Mouse (Mus musculus): Measurements from ENCODE around the gene Xpa. TPM values are rescaled to one million over a fixed set of nuclear protein-coding genes. Genes with fewer than 3 reads are reported as not detected.

The Xpa gene
- polyA plus RNA-seq, 1 experiment from 2014 or later, result 18.2 TPM

DNA sequence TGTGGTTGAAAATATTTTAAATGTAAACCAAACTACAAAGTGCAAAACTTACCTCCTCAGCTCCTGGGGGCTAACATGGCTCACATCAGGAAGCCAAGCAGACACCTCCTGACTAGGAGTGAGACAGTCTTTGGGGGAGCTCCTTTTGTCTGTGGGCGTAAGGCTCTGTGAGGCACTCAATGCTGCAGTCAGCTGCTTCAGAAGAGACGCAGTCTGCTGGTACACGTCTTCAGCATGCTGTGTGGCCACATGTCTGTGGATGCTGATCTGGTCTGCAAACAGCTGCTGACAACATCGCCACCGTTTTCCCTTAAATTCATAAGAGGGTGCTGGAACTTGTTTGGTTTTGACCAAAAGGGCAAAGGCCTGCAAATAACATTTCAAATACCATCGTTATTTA, 64.3 kb downstream of the Xpa start:
- peaks cover 79% of the 10 kb centered on the region for H3K36me3 ChIP-seq
- no peak for DNase-seq (ENCODE audit: low spot score)
- WGBS, result 91% methylated on average over 6 of the region's 6 CpGs

DNA sequence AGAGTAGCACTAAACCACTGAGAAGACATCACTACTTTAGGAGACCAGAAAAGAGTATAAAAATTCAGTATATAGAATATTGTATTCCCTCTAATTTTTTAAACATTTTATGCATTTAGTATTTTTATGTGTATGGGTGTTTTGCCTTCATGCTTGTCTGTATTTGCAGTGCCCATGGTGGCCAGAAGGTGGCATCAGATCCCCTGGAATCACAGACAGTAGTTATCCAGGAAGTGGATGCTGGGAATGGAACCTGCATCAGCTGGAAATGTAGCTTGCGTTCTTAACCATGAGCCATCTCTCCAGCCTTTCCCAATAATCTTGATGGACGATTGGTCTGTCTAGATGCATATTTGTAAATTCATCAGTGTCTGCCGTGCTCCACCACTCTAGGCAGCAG, 65.9 kb downstream of the Xpa start:
- no peak for DNase-seq (ENCODE audit: low spot score)
- Histone ChIP-seq H3K27me3 (ENCODE audit: insufficient read depth, poor library complexity, severe bottlenecking) (no peaks in the 10 kb centered on the region), H3K9me3 (no peaks in the 10 kb centered on the region), H3K4me3 (no peak overlapping the region), H3K4me1 (no peaks in the 10 kb centered on the region), H3K36me3 (peaks cover 87% of the 10 kb centered on the region), H3K27ac (no peak overlapping the region)
- WGBS, result 68% methylated on average over 3 of the region's 3 CpGs

More for the DNA sequence above, 64.3 kb downstream of the Xpa start:
- H3K27ac ChIP-seq, result no peak overlapping the region
- H3K4me1 ChIP-seq, result peaks cover 1% of the 10 kb centered on the region
- no peaks in the 10 kb centered on the region for H3K27me3 ChIP-seq (ENCODE audit: insufficient read depth, poor library complexity, severe bottlenecking)
- H3K9me3 ChIP-seq, result no peaks in the 10 kb centered on the region
- H3K4me3 ChIP-seq, result no peak overlapping the region

DNA sequence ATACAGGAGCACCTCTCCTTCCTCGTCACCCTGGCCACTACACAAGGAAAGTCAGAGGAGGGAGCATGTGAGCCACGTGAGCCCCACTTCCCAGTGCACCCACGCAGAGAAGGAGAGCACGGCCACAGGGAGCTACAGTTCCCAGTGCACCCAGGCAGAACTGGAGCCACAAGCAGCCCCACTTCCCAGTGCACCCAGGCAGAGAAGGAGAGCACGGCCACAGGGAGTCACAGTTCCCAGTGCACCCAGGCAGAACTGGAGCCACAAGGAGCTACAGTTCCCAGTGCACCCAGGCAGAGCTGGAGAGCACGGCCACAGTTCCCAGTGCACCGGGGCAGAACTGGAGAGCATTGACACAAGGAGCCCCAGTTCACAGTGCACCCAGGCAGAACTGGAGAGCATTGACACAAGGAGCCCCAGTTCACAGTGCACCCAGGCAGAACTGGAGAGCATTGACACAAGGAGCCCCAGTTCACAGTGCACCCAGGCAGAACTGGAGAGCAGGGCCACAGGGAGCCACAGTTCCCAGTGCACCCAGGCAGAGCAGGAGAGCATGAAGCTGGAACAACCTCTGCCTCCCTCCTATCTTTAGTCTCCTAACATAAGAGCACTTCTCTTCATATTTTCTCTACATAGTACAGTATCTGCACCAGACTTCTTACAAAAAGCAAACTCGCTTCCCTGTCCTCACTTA, 66.7 kb downstream of the Xpa start:
- WGBS, result 90% methylated on average over 8 of the region's 8 CpGs
- peaks cover 88% of the 10 kb centered on the region for H3K36me3 ChIP-seq

DNA sequence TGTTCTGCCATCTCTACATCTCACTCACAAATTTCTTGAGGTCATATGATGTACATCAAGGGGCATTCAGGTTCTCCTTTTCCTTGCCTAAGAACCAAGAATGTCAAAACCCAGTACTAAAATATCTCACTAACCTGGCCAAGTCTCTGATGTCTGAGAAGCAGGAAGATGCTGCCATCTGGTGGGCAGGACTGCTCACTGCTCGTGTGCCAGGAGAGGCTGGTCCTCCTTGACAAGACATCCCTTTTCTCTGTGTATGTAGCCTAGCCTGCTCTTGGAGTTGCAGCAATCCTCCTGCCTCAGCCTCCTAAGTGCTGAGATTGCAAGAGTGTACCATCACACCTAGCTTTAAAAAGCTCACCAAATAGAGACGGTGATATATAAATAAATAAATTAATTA, 69.6 kb downstream of the Xpa start:
- peaks cover 87% of the 10 kb centered on the region for H3K36me3 ChIP-seq
- no peak for DNase-seq (ENCODE audit: low spot score)
- 36% methylated on average over 2 of the region's 2 CpGs for WGBS

More for the DNA sequence above, 66.7 kb downstream of the Xpa start:
- H3K9me3 ChIP-seq, result no peaks in the 10 kb centered on the region
- no peaks in the 10 kb centered on the region for H3K27me3 ChIP-seq (ENCODE audit: insufficient read depth, poor library complexity, severe bottlenecking)
- H3K27ac ChIP-seq, result no peak overlapping the region
- no peak for DNase-seq (ENCODE audit: low spot score)
- no peak overlapping the region for H3K4me3 ChIP-seq
- no peaks in the 10 kb centered on the region for H3K4me1 ChIP-seq

DNA sequence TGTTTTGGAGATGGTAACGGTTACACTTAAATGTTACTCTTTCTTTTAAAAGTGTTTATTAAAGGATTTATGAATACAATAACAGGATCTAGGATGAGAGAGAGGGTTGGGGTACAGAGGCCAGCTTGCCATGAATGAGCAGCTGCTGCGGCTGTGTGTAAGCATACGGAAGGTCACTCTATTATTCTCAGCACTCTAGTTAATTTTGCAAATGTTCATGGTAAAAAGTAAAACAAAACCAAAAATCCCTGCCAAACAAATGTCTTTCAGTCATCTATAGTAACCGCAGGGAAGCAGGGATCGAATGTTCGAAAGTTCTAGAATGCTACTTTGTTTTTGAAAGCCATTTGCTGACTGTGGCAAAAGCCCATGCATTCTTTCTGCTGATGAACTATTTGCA, 72.8 kb downstream of the Xpa start:
- Histone ChIP-seq H3K27me3 (ENCODE audit: insufficient read depth, poor library complexity, severe bottlenecking) (no peaks in the 10 kb centered on the region), H3K4me3 (no peak overlapping the region), H3K9me3 (no peaks in the 10 kb centered on the region), H3K4me1 (peaks cover 6% of the 10 kb centered on the region; the same call in 1 of the 2 replicates), H3K36me3 (peaks cover 89% of the 10 kb centered on the region), H3K27ac (no peak overlapping the region)
- no peak for DNase-seq (ENCODE audit: low spot score)
- 95% methylated on average over 6 of the region's 6 CpGs for WGBS

More for the DNA sequence above, 69.6 kb downstream of the Xpa start:
- H3K27me3 ChIP-seq (ENCODE audit: insufficient read depth, poor library complexity, severe bottlenecking), result no peaks in the 10 kb centered on the region
- no peak overlapping the region for H3K4me3 ChIP-seq
- H3K4me1 ChIP-seq, result no peaks in the 10 kb centered on the region
- H3K27ac ChIP-seq, result no peak overlapping the region
- H3K9me3 ChIP-seq, result no peaks in the 10 kb centered on the region

DNA sequence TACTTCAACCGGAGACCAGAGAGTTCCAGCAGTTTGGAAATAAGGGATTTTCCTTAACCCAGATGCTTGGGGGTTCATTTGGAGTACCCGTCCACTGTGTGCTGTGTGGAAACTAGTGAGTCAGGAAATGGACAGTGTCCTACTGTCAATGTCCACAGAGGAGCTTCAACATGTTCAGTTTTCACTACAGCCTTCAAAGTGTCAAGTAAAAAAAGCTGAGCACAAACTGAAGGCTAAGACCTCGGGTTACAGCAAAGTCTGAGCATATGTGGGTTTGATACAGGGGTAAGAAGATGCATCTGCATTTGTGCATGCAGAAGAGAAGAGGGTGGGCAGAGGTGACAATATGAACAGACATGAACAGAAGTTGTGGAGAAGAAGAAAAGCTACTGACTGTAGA, 75.3 kb downstream of the Xpa start:
- Histone ChIP-seq H3K27ac (no peak overlapping the region), H3K4me1 (peaks cover 13% of the 10 kb centered on the region; the same call in 1 of the 2 replicates), H3K27me3 (ENCODE audit: insufficient read depth, poor library complexity, severe bottlenecking) (no peaks in the 10 kb centered on the region), H3K4me3 (no peak overlapping the region), H3K36me3 (peaks cover 99% of the 10 kb centered on the region), H3K9me3 (no peaks in the 10 kb centered on the region)
- no peak for DNase-seq (ENCODE audit: low spot score)
- WGBS, result 86% methylated on average over 3 of the region's 3 CpGs

DNA sequence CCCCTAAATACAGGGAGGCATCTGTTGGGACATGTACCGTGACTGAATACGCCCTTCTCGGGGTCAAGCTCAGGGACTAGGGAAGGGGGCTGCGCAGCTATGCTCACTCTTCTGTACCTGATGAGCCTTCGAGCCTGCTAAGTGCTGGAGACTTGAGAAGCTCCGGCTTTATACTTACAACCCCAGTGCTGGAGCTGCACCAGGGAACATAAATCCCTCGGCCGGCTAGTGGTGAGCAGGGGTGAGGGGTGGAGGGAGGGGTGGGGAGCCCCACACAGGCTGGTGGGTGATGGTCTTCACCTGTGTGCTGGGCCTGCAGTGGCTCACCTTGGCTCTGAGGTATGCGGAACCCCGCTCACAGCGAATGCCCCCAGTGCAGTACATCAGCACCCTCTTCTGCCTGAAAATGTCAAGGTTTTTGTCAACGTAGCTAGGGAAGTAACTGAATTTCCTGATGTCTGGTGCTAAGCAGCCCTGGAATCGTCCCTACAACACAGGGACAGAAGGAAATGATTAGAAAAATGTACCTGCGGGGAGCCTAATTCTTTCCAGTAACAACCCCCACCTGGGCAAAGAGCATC, 76.5 kb downstream of the Xpa start:
- peaks cover 98% of the 10 kb centered on the region for H3K36me3 ChIP-seq
- H3K4me3 ChIP-seq, result no peak overlapping the region
- no peaks in the 10 kb centered on the region for H3K27me3 ChIP-seq (ENCODE audit: insufficient read depth, poor library complexity, severe bottlenecking)
- WGBS, result 90% methylated on average over 14 of the region's 14 CpGs
- no peaks in the 10 kb centered on the region for H3K9me3 ChIP-seq
- no peak overlapping the region for H3K27ac ChIP-seq
- H3K4me1 ChIP-seq, result peaks cover 13% of the 10 kb centered on the region; the same call in 1 of the 2 replicates
- DNase-seq (ENCODE audit: low spot score), result no peak

DNA sequence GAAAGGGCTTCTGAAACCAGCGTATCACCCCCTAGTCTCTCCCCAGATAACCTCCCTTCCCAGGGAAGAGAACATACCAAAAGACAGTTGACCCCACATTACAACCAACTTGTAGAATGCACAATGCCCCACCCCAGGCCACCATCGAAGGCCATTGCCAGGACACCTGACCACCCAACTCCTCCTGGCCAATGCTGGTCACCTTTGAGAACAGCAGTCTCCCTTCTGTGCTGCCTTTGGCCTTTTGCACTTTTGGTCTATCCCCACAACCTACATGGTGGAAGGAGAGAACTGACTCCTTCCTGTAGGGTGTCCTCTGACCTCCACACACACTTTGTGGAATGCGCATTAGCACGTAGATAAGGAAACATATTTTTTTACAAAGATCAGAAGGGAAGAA, 78.6 kb downstream of the Xpa start:
- peaks cover 99% of the 10 kb centered on the region for H3K36me3 ChIP-seq
- H3K9me3 ChIP-seq, result no peaks in the 10 kb centered on the region
- H3K4me1 ChIP-seq, result peaks cover 13% of the 10 kb centered on the region; the same call in 1 of the 2 replicates
- H3K27ac ChIP-seq, result no peak overlapping the region
- WGBS, result 92% methylated on average over 4 of the region's 4 CpGs
- H3K4me3 ChIP-seq, result no peak overlapping the region
- no peak for DNase-seq (ENCODE audit: low spot score)
- no peaks in the 10 kb centered on the region for H3K27me3 ChIP-seq (ENCODE audit: insufficient read depth, poor library complexity, severe bottlenecking)

DNA sequence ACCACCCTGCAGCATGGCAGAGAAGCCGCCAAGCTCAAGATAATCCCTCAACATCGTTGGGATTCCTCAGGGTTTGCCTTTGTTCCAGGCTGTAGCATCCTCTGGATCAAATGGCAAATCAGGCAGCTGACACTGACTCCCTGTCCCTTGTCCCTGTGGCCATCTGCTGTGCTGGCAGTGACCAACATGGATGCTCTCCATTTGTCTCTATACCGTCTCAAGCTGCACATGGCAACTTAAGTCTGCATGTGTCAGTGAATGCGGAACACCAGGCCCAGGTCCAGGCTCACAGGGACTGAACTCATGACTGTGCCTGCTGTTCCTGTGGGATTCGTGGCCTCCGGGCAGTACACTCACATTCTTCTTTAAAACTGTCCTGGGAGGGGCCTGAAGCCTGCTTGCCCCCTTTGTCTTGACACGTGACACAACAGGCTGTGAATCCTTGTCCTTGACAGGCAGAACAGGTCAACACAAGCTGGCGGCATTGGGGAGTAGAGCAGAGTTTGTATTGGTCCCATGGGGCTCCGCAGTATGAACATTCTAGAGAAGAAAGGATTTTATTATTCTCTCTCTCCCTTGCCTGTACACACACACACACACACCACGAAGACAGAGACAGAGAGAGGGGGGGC, 79.5 kb downstream of the Xpa start:
- peaks cover 99% of the 10 kb centered on the region for H3K36me3 ChIP-seq
- WGBS, result 74% methylated on average over 10 of the region's 10 CpGs
- H3K9me3 ChIP-seq, result no peaks in the 10 kb centered on the region
- no peaks in the 10 kb centered on the region for H3K27me3 ChIP-seq (ENCODE audit: insufficient read depth, poor library complexity, severe bottlenecking)
- no peak for DNase-seq (ENCODE audit: low spot score)
- H3K4me3 ChIP-seq, result no peak overlapping the region
- H3K27ac ChIP-seq, result peak overlapping the region; percentile 38; the same call in 1 of the 2 replicates
- peaks cover 13% of the 10 kb centered on the region; the same call in 1 of the 2 replicates for H3K4me1 ChIP-seq

DNA sequence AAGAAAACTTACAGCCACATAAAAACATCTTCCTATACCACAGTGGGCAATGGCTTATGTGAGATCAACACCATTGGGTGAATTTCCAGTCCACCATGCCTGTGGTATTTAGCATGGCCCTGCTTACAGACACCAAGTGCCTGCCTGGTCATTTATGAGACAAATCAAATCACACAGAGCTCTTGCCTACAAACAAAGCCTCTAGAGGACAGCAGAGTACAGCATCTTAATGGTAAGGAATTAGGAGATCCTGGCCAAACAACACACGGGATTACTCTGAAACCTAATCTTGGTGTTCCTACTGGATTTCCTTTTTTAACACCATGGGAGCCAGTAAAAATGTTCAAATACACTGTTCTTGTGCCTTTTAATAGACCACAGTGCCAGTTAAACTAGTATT, 80.8 kb downstream of the Xpa start:
- Histone ChIP-seq H3K4me1 (peaks cover 14% of the 10 kb centered on the region; the same call in 1 of the 2 replicates), H3K9me3 (no peaks in the 10 kb centered on the region), H3K4me3 (no peak overlapping the region), H3K36me3 (peaks cover 96% of the 10 kb centered on the region), H3K27ac (no peak overlapping the region), H3K27me3 (ENCODE audit: insufficient read depth, poor library complexity, severe bottlenecking) (no peaks in the 10 kb centered on the region)
- DNase-seq (ENCODE audit: low spot score), result no peak
- WGBS, result 79% methylated on average over 1 of the region's 1 CpGs

DNA sequence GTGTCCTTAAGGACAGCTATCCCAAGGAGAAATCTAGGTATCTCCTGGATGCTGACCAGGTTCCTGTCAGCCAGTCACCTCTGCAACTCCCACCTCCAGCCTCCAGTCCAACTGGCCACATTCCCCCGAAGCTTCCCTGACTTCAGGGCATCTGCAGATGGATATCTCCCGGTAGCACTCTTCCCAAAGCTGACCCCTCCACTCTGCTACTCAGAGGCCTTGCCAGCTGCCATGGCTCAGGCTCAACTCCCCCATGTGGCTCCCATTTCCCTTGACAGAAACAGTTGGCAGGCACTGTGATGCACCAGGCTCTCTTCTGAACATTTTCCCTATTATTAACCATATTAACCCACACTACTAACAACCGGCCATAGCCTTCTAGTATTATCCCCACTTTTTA, 84.8 kb downstream of the Xpa start:
- no peak for DNase-seq (ENCODE audit: low spot score)
- peaks cover 96% of the 10 kb centered on the region for H3K36me3 ChIP-seq
- WGBS, result 62% methylated on average over 3 of the region's 3 CpGs

DNA sequence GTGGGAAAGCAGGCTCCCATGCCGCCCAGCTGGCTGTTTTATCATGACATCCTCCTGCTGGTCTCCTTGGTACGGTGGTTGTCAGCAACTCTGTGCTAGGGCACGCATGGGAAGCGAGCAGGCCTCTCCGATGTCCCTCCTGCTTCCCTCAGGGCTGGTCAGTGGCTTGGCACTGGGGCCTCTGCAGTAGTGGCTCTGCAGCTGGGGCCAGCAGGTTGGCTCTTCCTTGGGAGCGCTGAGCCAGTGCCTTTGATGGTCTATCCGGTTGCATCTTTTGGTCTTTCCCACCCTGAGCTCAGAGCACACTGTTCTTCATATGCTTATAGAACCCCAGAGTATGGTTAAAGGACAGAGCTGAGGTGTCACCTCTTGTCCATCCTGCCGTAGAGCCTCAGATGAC, 86.0 kb downstream of the Xpa start:
- peaks cover 94% of the 10 kb centered on the region for H3K36me3 ChIP-seq
- H3K4me3 ChIP-seq, result no peak overlapping the region
- WGBS, result 80% methylated on average over 8 of the region's 8 CpGs
- DNase-seq (ENCODE audit: low spot score), result no peak
- H3K27me3 ChIP-seq (ENCODE audit: insufficient read depth, poor library complexity, severe bottlenecking), result no peaks in the 10 kb centered on the region
- 0 out of 2 replicates have a peak overlapping the region, but pooled peaks have one; percentile 42 for H3K27ac ChIP-seq
- H3K9me3 ChIP-seq, result no peaks in the 10 kb centered on the region
- peaks cover 13% of the 10 kb centered on the region for H3K4me1 ChIP-seq

More for the DNA sequence above, 84.8 kb downstream of the Xpa start:
- Histone ChIP-seq H3K4me1 (peaks cover 13% of the 10 kb centered on the region), H3K27me3 (ENCODE audit: insufficient read depth, poor library complexity, severe bottlenecking) (no peaks in the 10 kb centered on the region), H3K9me3 (no peaks in the 10 kb centered on the region), H3K27ac (no peak overlapping the region), H3K4me3 (no peak overlapping the region)
